Mouse (Mus musculus) lung, adult 2 months (tissue): Measurements from ENCODE around the gene Tmem240. TPM values are rescaled to one million over a fixed set of nuclear protein-coding genes. Genes with fewer than 3 reads are reported as not detected.
"Not testable (repeated sequence)": the region's sequence is repeated elsewhere in the genome, so short reads cannot be mapped to it uniquely, and the experiment has no call there.

Experiments used
- DNase-seq: peaks from one replicate; pipeline ENCODE4 v3.0.0; 2022
- H3K4me1 ChIP-seq: fragments of 200-500 bp; 2 replicates; pipeline ENCODE4 v1.6.1; 2011; ENCODE audit warnings: low read length; ENCODE audit not compliant: control insufficient read depth, insufficient read depth
- H3K4me3 ChIP-seq: fragments of 200-500 bp; replicated peaks from 2 replicates; pipeline ENCODE3; 2011; ENCODE audit warnings: low read depth, mild to moderate bottlenecking, control low read depth, low read length; ENCODE audit errors: extremely low read depth
- CTCF ChIP-seq: fragments of 200-500 bp; IDR thresholded peaks from 2 replicates; pipeline ENCODE4 v1.5.1; 2011; ENCODE audit warnings: mild to moderate bottlenecking, low read length, control low read depth; ENCODE audit not compliant: insufficient read depth
- POLR2A ChIP-seq: fragments of 200-500 bp; IDR thresholded peaks from 2 replicates; pipeline ENCODE4 v1.6.1; 2011; ENCODE audit warnings: low read depth, mild to moderate bottlenecking, control low read depth, low read length, borderline replicate concordance; ENCODE audit errors: extremely low read depth
- WGBS: fragments of 180-500 bp; shearing (Covaris S2); methylation state at CpG from one replicate; pipeline ENCODE4 v1.1.7; 2018; 5-methylcytosine and 5-hydroxymethylcytosine counted together
- polyA plus RNA-seq: library from polyadenylated mRNA; depleted of rRNA; stranded (reverse); fragments of >200 nt; gene quantifications from 2 replicates; pipeline ENCODE4 v1.2.3, GENCODE M21; 2012; rRNA removed

Tmem240 gene
- 1.6 and 1.8 TPM in 2 replicates for polyA plus RNA-seq

DNA sequence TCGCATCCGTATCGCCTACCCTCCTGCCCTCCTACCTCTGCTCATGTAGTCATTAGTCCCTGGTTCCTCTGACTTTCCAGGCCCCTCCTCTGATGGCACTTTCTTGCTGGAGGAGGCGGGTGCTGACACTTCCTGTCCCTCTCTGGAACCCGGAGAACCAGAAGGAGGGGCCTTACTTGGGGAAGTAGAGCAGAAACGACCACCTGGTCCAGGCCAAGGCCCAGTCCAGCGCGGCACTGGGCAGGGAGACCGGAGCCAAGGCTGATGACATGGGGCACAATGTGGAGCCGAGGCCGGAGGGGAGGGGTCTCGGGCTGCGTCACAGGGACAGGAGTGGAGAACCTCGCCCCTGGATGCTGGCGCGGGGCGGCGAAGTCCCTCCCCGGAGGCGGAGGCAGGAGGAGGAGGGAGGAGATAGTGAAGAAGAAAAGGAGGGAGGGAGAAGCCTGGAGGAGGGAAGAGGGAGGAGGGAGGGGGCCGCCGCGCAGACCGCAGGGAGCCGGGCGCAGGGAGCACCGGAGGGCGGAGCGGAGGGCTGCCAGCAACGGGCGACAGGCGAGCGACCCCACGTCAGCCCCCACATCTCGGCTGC, at the start of gene Tmem240:
Gene Tmem240 (plus strand): TSS at position 451 of the 592 bp plus-strand sequence.
- Histone ChIP-seq H3K4me1 (peaks cover 6% of the 10 kb centered on the region; the same call in 1 of the 2 replicates), H3K4me3 (peak within 1 kb of the TSS; percentile 79)
- whole genome bisulfite sequencing, result under 1% methylated on average over 31 of the region's 35 CpGs
- peak; percentile 22; the same call in 1 of the 2 replicates for TF ChIP-seq POLR2A
- no peak for TF ChIP-seq CTCF
- peak; percentile 86 for DNase-seq

DNA sequence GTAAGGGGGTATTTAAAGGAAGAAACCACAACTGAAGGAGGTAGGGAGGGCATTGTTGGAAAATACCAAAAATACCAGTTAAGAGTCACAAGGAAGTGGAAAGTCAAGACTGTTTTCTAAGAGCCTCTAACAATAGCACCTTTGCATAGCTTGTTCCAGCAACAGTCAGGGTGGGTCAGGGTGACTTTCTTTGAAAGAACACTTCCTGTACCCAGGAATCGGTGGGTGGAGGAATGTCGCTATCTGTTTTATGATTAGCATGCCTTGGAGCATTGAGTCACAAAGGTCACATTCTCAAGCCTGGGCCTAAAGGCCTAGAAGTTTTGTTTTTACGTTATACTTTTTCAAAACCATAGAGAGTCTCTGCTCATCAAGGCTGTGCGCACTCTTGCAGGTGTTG, 46.8 kb upstream of the Tmem240 start:
- not testable (repeated sequence) for H3K4me3 ChIP-seq, H3K4me1 ChIP-seq, DNase-seq
- WGBS, result 66% methylated on average over 4 of the region's 4 CpGs

DNA sequence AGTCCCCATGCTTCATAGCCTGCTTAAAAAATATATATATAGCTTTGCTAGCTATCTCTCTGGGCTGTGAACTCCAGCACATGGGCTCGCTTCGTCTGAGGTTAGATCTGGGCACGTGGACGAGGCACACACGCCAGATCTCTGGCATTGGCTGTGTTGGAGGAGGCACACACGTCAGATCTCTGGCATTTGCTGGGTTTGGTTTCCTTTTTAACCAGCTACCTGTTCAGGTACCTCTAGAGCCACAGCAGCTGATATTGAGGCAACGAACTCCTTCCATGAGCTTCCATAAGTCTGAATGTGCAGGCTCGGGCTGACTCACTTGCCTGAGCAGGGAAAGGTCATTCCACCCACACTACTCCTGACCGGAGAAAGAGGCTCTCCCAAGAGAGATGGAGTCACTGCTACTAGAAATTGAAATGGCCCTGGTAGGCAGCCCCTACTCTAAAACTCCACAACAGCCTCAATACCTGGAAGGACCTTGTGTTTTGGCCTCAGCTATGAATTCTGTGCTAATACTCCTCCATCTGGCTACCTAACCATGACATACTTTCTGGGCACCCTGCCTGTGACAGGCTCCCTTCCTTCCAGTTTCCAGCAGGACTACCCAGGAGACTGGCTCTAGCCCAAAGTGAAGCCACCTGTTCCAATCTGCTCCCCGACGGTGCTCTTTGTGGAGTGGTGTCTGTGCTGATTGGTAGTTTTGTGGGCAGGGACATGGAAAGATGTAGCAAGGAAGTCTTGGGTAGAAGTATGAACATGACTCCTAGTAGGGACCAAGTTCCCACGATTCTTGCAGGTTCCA, 43.8 kb upstream of the Tmem240 start:
- no peak for DNase-seq
- TF ChIP-seq POLR2A (no peak), CTCF (no peak)
- WGBS, result 71% methylated on average over 12 of the region's 12 CpGs
- Histone ChIP-seq H3K4me1 (peaks cover 5% of the 10 kb centered on the region; the same call in 1 of the 2 replicates), H3K4me3 (no peak overlapping the region)

DNA sequence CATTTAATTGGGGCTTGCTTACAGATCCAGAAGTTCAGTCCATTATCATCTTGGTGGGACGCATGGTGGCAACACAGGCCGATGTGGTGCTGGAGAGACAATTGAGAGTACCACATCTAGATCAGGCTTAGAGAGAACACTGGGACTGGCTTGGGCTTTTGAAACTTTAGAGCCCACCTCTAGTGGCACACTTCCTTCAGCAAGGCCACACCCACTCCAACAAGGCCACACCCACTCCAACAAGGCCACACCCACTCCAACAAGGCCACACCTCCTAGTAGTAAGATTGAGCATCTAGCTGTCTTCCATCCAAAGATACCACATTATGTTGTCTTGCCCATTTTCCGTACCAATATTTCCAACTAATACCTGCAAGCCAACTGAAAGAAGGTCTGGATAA, 42.2 kb upstream of the Tmem240 start:
- TF ChIP-seq CTCF, result no peak
- TF ChIP-seq POLR2A, result no peak
- WGBS, result 93% methylated on average over 3 of the region's 3 CpGs
- DNase-seq, result no peak
- no peak overlapping the region for H3K4me3 ChIP-seq
- peaks cover 5% of the 10 kb centered on the region; the same call in 1 of the 2 replicates for H3K4me1 ChIP-seq

DNA sequence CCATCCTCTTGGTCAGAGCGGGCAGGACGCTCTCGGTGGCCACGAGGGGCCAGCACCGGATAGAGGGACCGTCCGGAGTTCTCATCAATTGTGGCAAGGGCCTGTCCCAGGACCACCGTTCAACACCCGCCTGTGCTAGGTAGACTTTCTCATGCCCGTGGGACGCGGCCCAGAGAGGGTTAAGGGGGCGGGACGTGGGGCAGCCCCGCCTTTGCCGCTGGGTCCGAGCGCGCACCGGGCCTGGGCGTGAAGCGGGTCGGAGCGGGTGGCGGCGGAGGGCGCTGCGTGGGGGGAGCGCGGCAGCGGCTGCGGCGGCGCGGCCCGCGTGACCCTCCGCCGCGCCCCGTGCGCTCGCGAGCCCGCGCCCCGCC, 40.5 kb upstream of the Tmem240 start, which contains the start of gene Fndc10:
Gene Fndc10 (plus strand): TSS at position 232 of the 371 bp plus-strand sequence.
- Histone ChIP-seq H3K4me3 (peak within 1 kb of the TSS; percentile 59), H3K4me1 (peaks cover 5% of the 10 kb centered on the region; the same call in 1 of the 2 replicates)
- peak; percentile 55 for DNase-seq
- TF ChIP-seq CTCF (no peak), POLR2A (no peak)
- WGBS, result under 1% methylated on average over 32 of the region's 47 CpGs

DNA sequence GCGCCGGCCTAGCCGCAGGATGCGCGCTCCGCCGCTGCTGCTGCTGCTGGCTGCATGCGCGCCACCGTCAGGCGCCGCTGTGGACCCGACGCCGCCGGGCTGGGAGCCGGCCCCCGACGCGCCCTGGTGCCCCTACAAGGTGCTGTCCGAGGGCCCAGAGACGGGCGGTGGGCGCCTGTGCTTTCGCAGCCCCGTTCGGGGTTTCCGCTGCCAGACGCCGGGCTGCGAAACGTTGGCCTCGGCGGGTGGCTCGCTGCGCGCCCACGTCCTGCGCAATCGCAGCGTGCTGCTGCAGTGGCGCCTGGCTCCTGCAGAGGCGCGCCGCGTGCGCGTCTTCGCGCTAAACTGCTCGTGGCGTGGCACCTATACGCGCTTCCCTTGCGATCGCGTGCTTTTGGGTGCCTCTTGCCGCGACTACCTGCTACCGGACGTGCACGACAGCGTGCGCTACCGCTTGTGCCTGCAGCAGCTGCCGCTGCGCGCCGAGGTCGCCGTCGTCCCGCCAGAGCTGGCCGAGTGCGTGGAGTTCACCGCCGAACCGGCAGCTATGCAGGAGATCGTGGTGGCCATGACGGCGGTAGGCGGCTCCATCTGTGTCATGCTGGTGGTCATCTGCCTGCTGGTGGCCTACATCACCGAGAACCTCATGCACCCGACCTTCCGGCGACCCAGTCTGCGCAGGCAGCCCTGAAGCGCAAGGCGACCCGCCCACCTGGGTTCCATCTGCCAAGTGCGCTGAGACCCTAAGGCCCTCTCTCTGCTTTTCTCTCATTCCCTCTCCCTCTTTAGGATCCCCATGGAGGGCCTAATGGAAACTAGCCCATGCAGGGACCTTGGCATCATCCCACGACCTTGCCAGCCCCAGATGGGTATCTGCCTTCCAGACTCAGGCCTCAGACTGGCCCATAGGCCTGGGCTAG, 39.9 kb upstream of the Tmem240 start:
- 3% methylated on average over 91 of the region's 92 CpGs for WGBS
- DNase-seq, result peak; percentile 68
- TF ChIP-seq POLR2A, result no peak
- TF ChIP-seq CTCF, result peak; percentile 14; the same call in 1 of the 2 replicates
- H3K4me3 ChIP-seq, result peak overlapping the region; percentile 59
- peaks cover 5% of the 10 kb centered on the region; the same call in 1 of the 2 replicates for H3K4me1 ChIP-seq

DNA sequence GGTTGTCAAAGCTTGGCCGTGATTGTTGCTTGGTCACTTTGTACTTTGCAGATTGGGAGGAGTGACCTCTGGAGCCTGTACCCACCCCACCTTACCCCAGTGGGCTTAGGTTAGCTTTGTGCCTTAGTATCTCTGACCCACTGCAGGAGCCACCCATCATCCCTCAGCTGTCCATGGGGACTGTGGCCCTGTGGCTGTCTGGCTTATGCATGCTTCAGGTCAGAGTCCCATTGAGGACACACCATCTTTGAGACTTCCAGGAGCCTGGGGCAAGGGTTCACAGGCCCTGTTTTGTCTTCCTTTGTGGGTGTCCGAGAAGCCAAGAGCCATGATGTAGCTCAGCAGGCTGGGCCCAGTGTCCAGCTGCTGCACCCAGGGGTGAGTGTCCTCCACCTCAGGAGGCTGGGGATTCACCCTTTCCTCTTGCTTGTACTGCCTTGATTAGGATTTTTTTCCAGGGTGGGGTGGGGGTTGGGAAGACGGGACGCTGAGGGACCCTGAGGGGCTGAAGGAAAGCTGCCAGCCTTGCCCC, 39.0 kb upstream of the Tmem240 start:
- DNase-seq, result no peak
- Histone ChIP-seq H3K4me1 (peaks cover 5% of the 10 kb centered on the region; the same call in 1 of the 2 replicates), H3K4me3 (no peak overlapping the region)
- 85% methylated on average over 4 of the region's 4 CpGs for WGBS
- TF ChIP-seq POLR2A (no peak), CTCF (no peak)

DNA sequence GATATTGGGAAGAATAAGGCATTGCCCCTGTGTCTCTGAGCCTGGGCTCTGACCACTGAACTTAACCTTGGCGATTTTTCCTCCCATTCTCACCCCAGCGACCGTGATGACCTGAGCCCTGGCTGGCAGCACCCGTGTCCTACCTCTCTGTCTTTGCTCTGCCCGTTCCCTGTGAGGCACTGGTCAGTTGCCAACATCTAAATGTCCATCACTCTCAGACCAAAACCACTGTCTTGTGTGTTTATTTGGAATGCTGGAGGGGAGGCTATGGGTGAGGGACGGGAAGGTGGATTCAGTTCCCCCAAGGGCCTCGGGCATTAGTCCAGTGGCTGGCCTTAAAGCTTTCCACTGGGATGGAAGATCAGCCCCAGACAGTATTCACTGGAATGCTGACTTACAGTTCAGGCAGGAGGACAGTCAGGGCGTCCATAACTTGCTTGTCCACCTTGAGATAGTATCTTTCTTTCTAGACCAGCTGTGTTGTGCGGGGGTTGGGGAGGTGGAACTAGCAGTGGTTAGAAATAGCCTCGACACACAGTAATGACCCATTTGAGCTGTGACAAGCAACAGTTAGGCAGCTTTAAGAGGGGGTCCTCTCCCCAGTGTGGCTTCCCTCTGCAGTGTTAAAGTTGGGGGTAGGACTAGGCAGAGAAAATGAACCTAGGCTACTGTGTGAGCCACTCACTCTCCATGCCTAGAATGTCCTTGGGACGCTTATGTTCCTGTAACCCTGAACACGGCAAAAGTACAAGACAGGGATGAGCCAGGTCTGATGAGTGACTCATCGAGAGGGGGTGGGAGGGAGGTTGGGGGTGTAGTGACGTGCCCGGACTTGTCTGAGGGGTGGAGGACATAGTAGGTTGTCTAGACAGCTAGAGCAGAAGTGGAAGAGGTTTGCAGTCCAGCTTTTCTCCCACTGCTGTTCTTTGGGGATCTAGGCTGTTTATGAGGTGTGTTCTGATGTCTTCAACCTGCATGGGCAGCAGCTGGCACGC, 38.0 kb upstream of the Tmem240 start:
- Histone ChIP-seq H3K4me1 (peaks cover 5% of the 10 kb centered on the region; the same call in 1 of the 2 replicates), H3K4me3 (no peak overlapping the region)
- WGBS, result 64% methylated on average over 16 of the region's 16 CpGs
- TF ChIP-seq CTCF (no peak), POLR2A (no peak)
- no peak for DNase-seq
